Mouse (Mus musculus) C2C12 (cell line): ENCODE measurements around the gene Phc1. TPM values are rescaled to one million over a fixed set of nuclear protein-coding genes. Genes with fewer than 3 reads are reported as not detected.

ENCODE experiments used
- H3K27me3 ChIP-seq: one replicate; pipeline ENCODE4 v1.6.1; 2011; ENCODE audit not compliant: control insufficient read depth, insufficient read depth, insufficient read length
- H3K36me3 ChIP-seq: one replicate; pipeline ENCODE4 v1.6.1; 2011; ENCODE audit not compliant: control insufficient read depth, insufficient read depth
- H3K4me3 ChIP-seq: one replicate; pipeline ENCODE4 v1.5.1; 2011; ENCODE audit warnings: mild to moderate bottlenecking, control low read depth; ENCODE audit not compliant: poor library complexity, insufficient read depth, severe bottlenecking
- H3K79me2 ChIP-seq: one replicate; pipeline ENCODE4 v1.6.1; 2011; ENCODE audit not compliant: control insufficient read depth, insufficient read depth
- H3K79me3 ChIP-seq: one replicate; pipeline ENCODE4 v1.6.1; 2011; ENCODE audit warnings: low read depth, control low read depth
- H3ac ChIP-seq: one replicate; pipeline ENCODE3; 2011; ENCODE audit warnings: low read depth; ENCODE audit not compliant: control insufficient read depth, insufficient read length
- CEBPB ChIP-seq: IDR thresholded peaks from one replicate; pipeline ENCODE4 v1.6.1; 2011; ENCODE audit warnings: low read depth, mild to moderate bottlenecking, control low read depth, moderate library complexity
- CTCF ChIP-seq: IDR thresholded peaks from one replicate; pipeline ENCODE4 v1.5.1; 2011; ENCODE audit not compliant: control insufficient read depth, insufficient read depth, insufficient read length
- FOSL1 ChIP-seq: IDR thresholded peaks from one replicate; pipeline ENCODE4 v1.8.0; 2011; ENCODE audit warnings: mild to moderate bottlenecking, low read length; ENCODE audit not compliant: poor library complexity, insufficient read depth, severe bottlenecking
- MAX ChIP-seq: IDR thresholded peaks from one replicate; pipeline ENCODE4 v1.6.1; 2011; ENCODE audit warnings: mild to moderate bottlenecking, control low read depth
- MYOD1 ChIP-seq: IDR thresholded peaks from one replicate; pipeline ENCODE4 v1.6.1; 2011; ENCODE audit warnings: low read depth; ENCODE audit not compliant: control insufficient read depth, insufficient read length
- MYOG ChIP-seq: IDR thresholded peaks from one replicate; pipeline ENCODE4 v1.6.1; 2011; ENCODE audit not compliant: control insufficient read depth, insufficient read length; ENCODE audit errors: extremely low read depth
- USF1 ChIP-seq: IDR thresholded peaks from one replicate; pipeline ENCODE4 v1.6.1; 2011; ENCODE audit warnings: low read depth, mild to moderate bottlenecking, control low read depth, moderate library complexity
- polyA plus RNA-seq: library from polyadenylated mRNA; unstranded; fragments of >200 nt; fragmentation: generic; extraction: Trizol; gene quantifications from one replicate; pipeline ENCODE4 v1.2.1, GENCODE M21; 2012; ENCODE audit warnings: missing spikeins

The Phc1 gene
- polyA plus RNA-seq, 1 experiment = 17.6 TPM

DNA sequence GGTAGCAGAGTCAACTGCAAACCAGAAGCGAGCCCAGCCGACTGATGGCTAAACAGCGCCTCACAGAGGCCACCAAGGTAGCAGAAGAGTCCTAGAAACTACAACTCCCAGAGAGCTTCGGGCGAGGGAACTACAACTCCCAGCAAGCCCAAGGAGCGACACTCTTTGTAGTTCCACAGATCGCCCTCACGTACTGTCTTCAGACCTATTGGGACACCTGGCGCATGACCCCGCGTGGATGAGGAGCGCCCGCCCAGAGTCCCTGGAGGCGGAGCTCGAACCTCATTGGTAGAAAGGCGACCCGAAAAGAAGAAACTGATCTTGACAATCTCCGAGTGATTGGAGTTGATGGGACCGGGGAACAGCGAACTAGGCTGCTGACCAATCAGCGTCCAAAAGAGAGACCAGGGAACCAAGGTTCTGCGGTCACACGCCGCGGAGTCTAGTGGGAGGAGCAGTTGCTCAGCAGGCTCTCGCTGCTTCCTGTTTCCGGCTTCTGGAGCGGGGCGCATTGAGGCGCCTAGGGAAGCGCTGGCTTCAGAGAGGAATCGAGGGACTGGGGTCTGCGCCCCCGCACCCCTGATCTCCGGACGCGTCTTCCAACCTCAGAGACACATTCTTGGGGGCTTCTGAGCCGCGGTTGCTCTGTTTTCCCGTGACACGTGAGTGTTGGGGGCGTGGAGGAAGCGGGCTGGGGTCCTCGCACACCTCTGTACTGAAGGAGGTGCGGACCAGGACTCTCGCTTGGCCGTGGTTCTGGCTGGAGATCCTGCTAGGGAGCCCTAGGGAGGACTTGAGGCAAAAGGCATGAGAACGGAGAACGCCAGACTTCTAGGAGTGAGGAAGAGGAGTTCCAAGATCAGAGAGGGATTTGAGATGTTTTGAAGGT, 31.6 kb downstream of the Phc1 start, which contains the start of gene M6pr:
TSS of gene M6pr (plus strand) at position 216 of the 889 bp plus-strand sequence.
- Histone ChIP-seq H3K36me3 (peaks cover 30% of the 10 kb centered on the region), H3K4me3 (peak within 1 kb of the TSS; percentile 96), H3ac (peak within 1 kb of the TSS; percentile 81), H3K27me3 (no peaks in the 10 kb centered on the region), H3K79me2 (peaks cover 36% of the 10 kb centered on the region), H3K79me3 (peaks cover 31% of the 10 kb centered on the region)
- TF ChIP-seq MYOD1 (no peak), MAX (peak; percentile 7), CTCF (peak; percentile 82), USF1 (peak; percentile 25), CEBPB (no peak)

DNA sequence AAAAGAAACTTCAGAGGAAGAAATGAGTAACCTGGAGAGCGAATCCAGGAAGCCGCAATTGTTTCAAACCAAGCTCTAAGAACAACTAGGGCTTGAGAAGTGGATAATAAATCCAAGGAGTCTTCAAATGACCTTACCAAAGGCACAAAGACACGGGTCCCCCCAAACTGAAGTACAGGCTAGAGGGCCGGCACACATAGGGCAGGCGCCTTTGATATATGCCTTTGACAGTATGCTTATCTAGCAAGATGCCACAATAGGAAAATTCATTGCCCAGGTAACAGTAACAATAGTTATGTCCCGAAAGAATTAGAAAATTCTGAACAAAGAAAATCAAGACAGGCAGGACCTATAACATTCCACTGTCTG, 32.2 kb downstream of the Phc1 start:
- peaks cover 24% of the 10 kb centered on the region for H3K36me3 ChIP-seq
- H3K27me3 ChIP-seq = no peaks in the 10 kb centered on the region
- H3K79me3 ChIP-seq = peaks cover 31% of the 10 kb centered on the region
- H3K79me2 ChIP-seq = peaks cover 36% of the 10 kb centered on the region
- H3K4me3 ChIP-seq = no peak overlapping the region
- TF ChIP-seq FOSL1 (no peak), CEBPB (no peak), CTCF (no peak)
- H3ac ChIP-seq = no peak overlapping the region

DNA sequence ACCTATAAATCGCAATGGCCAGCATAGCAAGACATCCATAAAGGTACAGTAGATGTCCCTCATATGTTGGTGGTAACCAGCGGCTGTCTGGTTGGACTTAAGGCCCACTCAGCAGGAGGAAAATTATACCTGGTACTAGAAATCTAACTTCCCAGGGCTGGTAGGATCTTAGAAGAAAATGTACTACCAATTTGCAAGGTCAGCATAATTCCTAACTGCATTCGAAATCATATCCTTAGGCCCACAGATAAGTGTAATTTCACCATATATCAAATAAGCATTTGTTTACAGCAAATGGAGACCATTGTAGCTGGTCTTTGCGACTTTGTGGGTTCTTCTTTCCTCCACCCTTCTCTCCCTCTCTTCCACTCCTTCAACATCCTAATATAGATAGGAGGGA, 33.7 kb downstream of the Phc1 start:
- Histone ChIP-seq H3K79me3 (peaks cover 27% of the 10 kb centered on the region), H3K27me3 (no peaks in the 10 kb centered on the region), H3K79me2 (peaks cover 29% of the 10 kb centered on the region), H3ac (no peak overlapping the region), H3K36me3 (peaks cover 10% of the 10 kb centered on the region), H3K4me3 (no peak overlapping the region)
- no peak for TF ChIP-seq FOSL1
- TF ChIP-seq MYOG = no peak
- TF ChIP-seq USF1 = no peak
- no peak for TF ChIP-seq CEBPB
- no peak for TF ChIP-seq CTCF
- TF ChIP-seq MAX = no peak
- TF ChIP-seq MYOD1 = no peak

DNA sequence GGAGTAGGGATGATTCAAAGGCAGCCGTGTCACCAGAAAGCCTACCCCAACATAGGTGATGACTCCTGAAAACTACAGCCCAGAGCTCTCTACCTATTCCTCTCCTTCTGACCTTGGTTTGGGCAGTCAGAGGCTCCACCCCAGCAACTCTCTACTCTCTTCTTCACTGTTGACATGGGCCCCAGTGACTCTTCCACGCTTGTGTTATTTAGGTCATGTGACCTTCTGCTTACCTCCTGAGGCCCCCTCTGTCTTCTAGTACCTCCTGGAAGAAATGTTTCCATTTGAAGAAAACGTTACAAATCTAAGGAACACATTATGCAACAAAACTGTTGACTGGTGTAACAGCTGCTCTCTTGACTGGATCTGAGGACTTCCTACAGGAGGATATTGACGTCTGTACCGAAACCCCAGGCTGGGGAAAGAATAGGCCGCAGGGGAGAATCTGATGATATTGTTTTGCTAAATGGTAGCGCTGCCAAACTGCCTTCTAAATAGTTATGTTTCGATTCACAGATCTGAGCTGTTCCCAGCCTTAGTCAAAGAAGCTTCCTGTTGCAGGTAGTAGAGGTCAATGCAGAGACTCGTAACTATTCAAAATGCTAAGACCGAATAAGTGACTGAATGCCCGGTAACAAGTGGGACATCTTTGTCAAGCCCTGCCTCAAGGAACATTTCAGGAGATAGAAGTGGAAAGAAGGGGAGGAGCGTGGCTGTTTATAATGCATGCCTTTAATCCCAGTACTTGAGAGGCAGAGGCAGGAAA, 35.4 kb downstream of the Phc1 start:
- H3K4me3 ChIP-seq = no peak overlapping the region
- no peaks in the 10 kb centered on the region for H3K27me3 ChIP-seq
- peaks cover 12% of the 10 kb centered on the region for H3K79me2 ChIP-seq
- peaks cover 10% of the 10 kb centered on the region for H3K79me3 ChIP-seq
- TF ChIP-seq USF1 (no peak), CEBPB (no peak), CTCF (no peak)
- no peak overlapping the region for H3ac ChIP-seq
- H3K36me3 ChIP-seq = no peaks in the 10 kb centered on the region

DNA sequence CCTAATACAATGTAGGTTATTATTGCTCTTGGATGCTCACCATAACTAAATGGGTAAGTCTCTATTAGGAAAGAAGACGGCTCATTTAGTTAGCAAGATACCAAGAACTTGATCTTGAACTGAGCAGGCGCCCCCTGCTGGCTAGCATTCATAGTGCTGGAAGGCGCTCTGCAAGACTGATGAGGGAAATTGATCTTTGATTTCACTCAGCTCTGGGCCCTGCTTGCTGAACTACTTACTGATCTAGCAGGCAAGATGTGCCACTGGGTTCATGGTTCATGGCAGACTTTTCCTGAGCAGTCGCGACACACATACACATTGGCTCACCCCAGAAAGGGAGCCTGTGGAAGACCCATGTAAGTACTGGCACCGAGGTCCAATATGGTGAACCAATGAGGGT, 36.0 kb downstream of the Phc1 start:
- no peaks in the 10 kb centered on the region for H3K27me3 ChIP-seq
- TF ChIP-seq FOSL1 = no peak
- TF ChIP-seq CTCF = peak; percentile 38
- H3K4me3 ChIP-seq = no peak overlapping the region

DNA sequence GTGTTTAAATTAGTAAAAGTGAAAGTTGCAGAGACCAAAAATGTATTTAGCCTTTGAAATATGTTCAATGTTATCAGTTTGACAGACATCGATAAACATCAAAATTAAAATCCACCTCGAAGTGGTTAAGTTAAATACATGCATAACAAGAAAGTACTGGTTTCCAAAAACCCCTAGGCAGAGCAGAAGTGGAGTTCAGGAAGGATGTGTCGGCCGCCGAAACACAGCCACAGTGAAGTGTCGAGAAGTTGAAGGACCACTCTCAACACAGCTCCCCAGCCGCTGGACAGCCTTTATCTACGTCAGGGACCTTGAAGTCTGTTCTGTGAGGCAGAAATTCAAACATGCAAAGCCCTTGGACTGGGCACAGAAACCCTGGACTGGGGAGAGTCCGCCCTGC, 36.8 kb downstream of the Phc1 start:
- no peaks in the 10 kb centered on the region for H3K27me3 ChIP-seq
- TF ChIP-seq USF1 (no peak), CTCF (no peak), MYOG (no peak)
- no peak overlapping the region for H3K4me3 ChIP-seq
- no peaks in the 10 kb centered on the region for H3K36me3 ChIP-seq
- H3ac ChIP-seq = no peak overlapping the region
- no peaks in the 10 kb centered on the region for H3K79me2 ChIP-seq
- no peaks in the 10 kb centered on the region for H3K79me3 ChIP-seq

More for the DNA sequence above, 36.0 kb downstream of the Phc1 start:
- Histone ChIP-seq H3K79me2 (peaks cover 6% of the 10 kb centered on the region), H3K36me3 (no peaks in the 10 kb centered on the region), H3K79me3 (peaks cover 4% of the 10 kb centered on the region), H3ac (no peak overlapping the region)
